Mouse (Mus musculus): ENCODE measurements around the gene Vmn2r49.
"Not testable (repeated sequence)": the region's sequence is repeated elsewhere in the genome, so short reads cannot be mapped to it uniquely, and the experiment has no call there.

Vmn2r49 gene

DNA sequence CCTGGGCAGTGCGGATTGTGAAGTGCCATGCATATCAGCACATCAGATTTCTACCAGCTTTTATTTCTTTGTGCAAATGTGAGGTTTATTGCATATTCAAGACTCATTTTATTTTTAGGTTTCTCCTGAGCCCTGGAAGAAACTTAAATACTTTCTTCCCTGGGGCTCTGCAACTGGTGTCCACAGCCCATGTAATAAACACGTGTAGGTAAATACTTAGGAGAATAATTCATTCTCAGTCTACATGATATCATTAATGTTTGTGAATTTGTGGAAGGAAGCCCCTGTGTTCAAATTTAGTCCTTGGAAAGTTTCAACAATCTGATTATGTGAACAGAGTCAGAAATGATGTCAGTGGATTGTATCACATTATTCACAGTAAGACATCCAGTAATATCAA, at the start of gene Vmn2r49:
Vmn2r49 (minus strand) TSS at position 101 of the 400 bp plus-strand sequence.
- DNase-seq: not testable (repeated sequence)

DNA sequence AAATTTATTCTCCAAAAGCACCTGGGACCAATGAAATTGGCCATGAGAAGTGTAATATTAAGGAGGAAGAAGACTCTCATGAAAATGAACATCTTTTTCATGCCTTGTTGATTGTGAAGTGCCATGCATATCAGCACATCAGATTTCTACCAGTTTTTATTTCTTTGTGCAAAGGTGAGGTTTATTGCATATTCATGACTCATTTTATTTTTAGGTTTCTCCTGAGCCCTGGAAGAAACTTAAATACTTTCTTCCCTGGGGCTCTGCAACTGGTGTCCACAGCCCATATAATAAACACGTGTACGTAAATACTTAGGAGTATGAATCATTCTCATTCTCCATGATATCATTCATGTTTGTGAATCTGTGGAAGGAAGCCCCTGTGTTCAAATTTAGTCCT, 38.6 kb downstream of the Vmn2r49 start, which contains the start of gene Vmn2r48:
Vmn2r48 (minus strand) TSS at position 101 of the 400 bp plus-strand sequence.
- not testable (repeated sequence) for DNase-seq

Data from cerebellum, postnatal 25 days (tissue).